Mouse (Mus musculus) gastrocnemius, postnatal 4 days (tissue): ENCODE results near the gene Ankrd39. TPM values are rescaled to one million over a fixed set of nuclear protein-coding genes. Genes with fewer than 3 reads are reported as not detected.

ENCODE experiments used
- DNase-seq, 2 experiments: peaks; one replicate each; pipeline ENCODE4 v3.0.0; 2021 to 2022; ENCODE audit warnings: low spot score in 2 of 2, mixed read lengths in 2 of 2
- microRNA-seq: library from miRNA; unstranded; fragments of <30 nt; microRNA quantifications from one replicate; pipeline ENCODE4 v1.2.0, GENCODE M21; 2021
- total RNA-seq, 2 experiments: library from RNA; stranded (reverse); gene quantifications; 2 replicates each; pipeline ENCODE4 v1.2.3; 2021

Gene Ankrd39
- total RNA-seq, 2 experiments from 2014 or later, result 13.0 to 13.8 TPM

GRCm38 (mm10) chr1:36496719-36497118, 50.5 kb downstream of the Ankrd39 start:
- no peak for DNase-seq

GRCm38 (mm10) chr1:36493299-36493698, 53.9 kb downstream of the Ankrd39 start:
- no peak for DNase-seq

GRCm38 (mm10) chr1:36492416-36493139, 54.7 kb downstream of the Ankrd39 start:
- peak; percentile 58 to 69 for DNase-seq

- DNase-seq, result no peak
Measured at GRCm38 (mm10) chr1:36489661-36490060, 57.6 kb downstream of the Ankrd39 start.

Small RNA genes lying within 50 kb of the gene (microRNA-seq; reads per million reads assigned to microRNA genes)
- not detected for gene Gm47280

Other genes starting within 250 kb of the Ankrd39 start
- gene Arid5a, start 239.7 kb downstream of the Ankrd39 start, total RNA-seq, result 10 to 100 TPM; 17.7 to 18.9 TPM
- 10 to 100 TPM; 42.7 to 55.6 TPM for gene Kansl3, start 178.3 kb downstream of the Ankrd39 start, total RNA-seq
- gene Fer1l5, start 175.2 kb downstream of the Ankrd39 start, total RNA-seq, result under 1 TPM in 1 of 2 experiments, not detected in 1; 0.05 TPM
- 10 to 100 TPM; 18.1 to 23.0 TPM for gene Lman2l, start 102.2 kb downstream of the Ankrd39 start, total RNA-seq
- gene Cnnm4, start 75.8 kb downstream of the Ankrd39 start, total RNA-seq, result 1 to 10 TPM; 6.9 to 8.1 TPM
- gene Cnnm3, start 35.6 kb downstream of the Ankrd39 start, total RNA-seq, result 10 to 100 TPM; 25.3 to 26.6 TPM
- gene Ankrd23, start 10.6 kb downstream of the Ankrd39 start, total RNA-seq, result 100 to 1,000 TPM; 129 to 140 TPM
- 10 to 100 TPM; 40.6 to 50.4 TPM for gene Gm42417, start 8.0 kb downstream of the Ankrd39 start, total RNA-seq
- gene Sema4c, start 10.9 kb upstream of the Ankrd39 start, total RNA-seq, result 10 to 100 TPM; 26.0 to 27.1 TPM
- gene Fam178b, start 135.7 kb upstream of the Ankrd39 start, total RNA-seq, result 1 to 10 TPM; 1.3 to 1.5 TPM
- 100 to 1,000 TPM; 933 to 949 TPM for gene Cox5b, start 144.0 kb upstream of the Ankrd39 start, total RNA-seq
- not detected for gene 4933424G06Rik, start 162.7 kb upstream of the Ankrd39 start, total RNA-seq
- gene Actr1b, start 167.0 kb upstream of the Ankrd39 start, total RNA-seq, result 100 to 1,000 TPM; 107 to 115 TPM
- under 1 TPM; 0.21 to 0.49 TPM for gene Zap70, start 214.4 kb upstream of the Ankrd39 start, total RNA-seq